Mouse (Mus musculus): ENCODE data around the gene Gm17545. TPM values are rescaled to one million over a fixed set of nuclear protein-coding genes. Genes with fewer than 3 reads are reported as not detected.
"Not testable (repeated sequence)": the region's sequence is repeated elsewhere in the genome, so short reads cannot be mapped to it uniquely, and the experiment has no call there.

The Gm17545 gene
- polyA plus RNA-seq (2017; shearing (Covaris generic)), result not detected

GRCm38 (mm10) chr9:22453990-22454389 is at the start of gene Gm17545:
Gene Gm17545 (plus strand): TSS chr9:22454290.
- not testable (repeated sequence) for ATAC-seq

GRCm38 (mm10) chr9:22405414-22405813 is 48.7 kb upstream of the Gm17545 start:
- no peak for ATAC-seq

- not testable (repeated sequence) for ATAC-seq
These were observed 46.5 kb upstream of the Gm17545 start for GRCm38 (mm10) chr9:22407633-22408032.

- not testable (repeated sequence) for ATAC-seq
These were observed 45.7 kb upstream of the Gm17545 start for GRCm38 (mm10) chr9:22408344-22408743.

GRCm38 (mm10) chr9:22409501-22409900 is 44.6 kb upstream of the Gm17545 start:
- ATAC-seq, result no peak

- peak; percentile 100 for ATAC-seq
These were observed 42.9 kb upstream of the Gm17545 start, which contains the start of gene 9530077C05Rik for GRCm38 (mm10) chr9:22411002-22411857. Gene 9530077C05Rik (plus strand): TSS chr9:22411513.

- ATAC-seq, result no peak
These were observed 37.9 kb upstream of the Gm17545 start for GRCm38 (mm10) chr9:22416187-22416586.

- no peak for ATAC-seq
These were observed 36.5 kb upstream of the Gm17545 start for GRCm38 (mm10) chr9:22417547-22417946.

- ATAC-seq, result no peak
These were observed 34.2 kb upstream of the Gm17545 start for GRCm38 (mm10) chr9:22419877-22420276.

- no peak for ATAC-seq
These were observed 33.6 kb upstream of the Gm17545 start for GRCm38 (mm10) chr9:22420491-22420890.

GRCm38 (mm10) chr9:22422559-22422958 is 31.5 kb upstream of the Gm17545 start:
- ATAC-seq, result no peak

- ATAC-seq, result no peak
These were observed 30.6 kb upstream of the Gm17545 start for GRCm38 (mm10) chr9:22423507-22423906.

GRCm38 (mm10) chr9:22424196-22424595 is 29.9 kb upstream of the Gm17545 start:
- no peak for ATAC-seq

GRCm38 (mm10) chr9:22424719-22425118 is 29.4 kb upstream of the Gm17545 start:
- no peak for ATAC-seq

GRCm38 (mm10) chr9:22428028-22428665 is 25.9 kb upstream of the Gm17545 start:
- ATAC-seq, result no peak

GRCm38 (mm10) chr9:22428666-22429410 is 25.3 kb upstream of the Gm17545 start:
- no peak for ATAC-seq

GRCm38 (mm10) chr9:22429533-22430241 is 24.4 kb upstream of the Gm17545 start:
- peak; percentile 67 for ATAC-seq

- ATAC-seq, result no peak
These were observed 23.7 kb upstream of the Gm17545 start for GRCm38 (mm10) chr9:22430315-22430840.

GRCm38 (mm10) chr9:22433221-22433620 is 20.9 kb upstream of the Gm17545 start:
- no peak for ATAC-seq

- ATAC-seq, result no peak
These were observed 20.0 kb upstream of the Gm17545 start for GRCm38 (mm10) chr9:22434101-22434500.

GRCm38 (mm10) chr9:22438826-22439225 is 15.3 kb upstream of the Gm17545 start:
- no peak for ATAC-seq

GRCm38 (mm10) chr9:22443157-22443556 is 10.9 kb upstream of the Gm17545 start:
- no peak for ATAC-seq

Data from inflammation-experienced regulatory T-cells, adult 6 months (primary cell).